Mouse (Mus musculus) left cerebral cortex, postnatal 36 days (tissue): Measurements from ENCODE around the gene Paqr6. TPM values are rescaled to one million over a fixed set of nuclear protein-coding genes. Genes with fewer than 3 reads are reported as not detected.
"Not testable (repeated sequence)": the region's sequence is repeated elsewhere in the genome, so short reads cannot be mapped to it uniquely, and the experiment has no call there.

ENCODE experiments used
- DNase-seq, 2 experiments: peaks; one replicate each; pipeline ENCODE4 v3.0.0; 2021 to 2022; ENCODE audit warnings: low spot score in 2 of 2, mixed read lengths in 1 of 2
- intact Hi-C: fragments of 180-260 bp; cut with DNase I; formaldehyde crosslinking; loops from one replicate; pipeline ENCODE4 v1.15.1; 2025
- total RNA-seq, 2 experiments: library from RNA; stranded (reverse); gene quantifications; 2 replicates each; pipeline ENCODE4 v1.2.3; 2021

Paqr6 gene
- total RNA-seq, 2 experiments from 2014 or later: 6.9 to 8.4 TPM

DNA sequence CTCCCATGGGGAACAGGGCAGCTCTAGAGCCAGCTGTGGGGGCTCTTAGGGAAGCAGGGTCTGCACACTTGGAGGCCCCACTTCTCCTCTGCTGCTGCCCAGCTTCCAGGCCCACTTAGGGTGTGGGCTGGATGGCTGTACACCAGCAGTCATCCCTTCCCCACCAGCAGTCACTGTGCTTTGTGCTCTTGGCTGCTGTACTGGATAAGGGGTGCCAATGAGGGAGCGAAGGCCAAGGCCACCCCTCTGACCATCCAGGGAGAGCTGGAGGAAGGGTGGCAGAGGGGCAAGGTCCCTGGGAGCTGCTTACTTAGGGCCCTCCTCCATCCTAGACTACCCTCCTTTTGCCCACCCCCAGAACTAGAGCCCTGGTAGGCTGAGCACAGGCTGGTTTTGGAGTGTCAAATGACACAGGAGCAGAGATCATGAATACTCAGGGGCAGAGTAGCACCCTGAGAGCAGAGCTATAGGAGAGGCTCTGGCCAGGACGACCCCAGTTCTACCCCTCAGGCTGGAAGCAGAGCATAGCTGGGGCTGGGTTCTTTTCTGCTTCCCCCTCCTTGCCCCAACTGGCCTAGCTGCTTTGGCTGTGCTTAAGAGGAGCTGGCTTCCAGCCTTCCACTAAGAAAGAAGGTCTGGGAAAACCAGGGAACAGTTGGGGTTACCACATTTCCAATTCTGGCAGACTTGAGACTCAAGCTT is 2.6 kb upstream of the Paqr6 start:
- intact Hi-C loops: no loop called here
- DNase-seq: no peak

DNA sequence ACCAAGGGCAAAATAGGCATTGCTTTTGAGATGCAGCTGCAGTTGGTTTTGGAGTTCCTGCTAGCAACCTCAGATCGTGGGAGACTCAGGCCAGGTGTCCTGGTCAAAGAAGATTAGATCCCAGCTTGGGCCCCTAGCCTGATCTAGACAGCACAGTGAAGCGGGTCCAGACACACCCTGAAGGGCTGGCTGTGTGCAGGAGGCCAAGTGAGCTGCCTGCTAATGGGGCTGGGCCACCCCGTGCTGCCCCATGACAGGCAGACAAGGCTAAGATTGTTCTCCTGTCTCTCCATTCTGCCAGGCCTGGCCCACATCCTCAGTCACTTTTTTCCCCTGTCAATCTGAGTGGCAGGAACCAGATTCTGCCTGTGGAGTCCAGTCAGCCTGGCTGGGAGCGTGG is 684 bp upstream of the Paqr6 start:
- no peak for DNase-seq
- intact Hi-C loops: no loop called here

DNA sequence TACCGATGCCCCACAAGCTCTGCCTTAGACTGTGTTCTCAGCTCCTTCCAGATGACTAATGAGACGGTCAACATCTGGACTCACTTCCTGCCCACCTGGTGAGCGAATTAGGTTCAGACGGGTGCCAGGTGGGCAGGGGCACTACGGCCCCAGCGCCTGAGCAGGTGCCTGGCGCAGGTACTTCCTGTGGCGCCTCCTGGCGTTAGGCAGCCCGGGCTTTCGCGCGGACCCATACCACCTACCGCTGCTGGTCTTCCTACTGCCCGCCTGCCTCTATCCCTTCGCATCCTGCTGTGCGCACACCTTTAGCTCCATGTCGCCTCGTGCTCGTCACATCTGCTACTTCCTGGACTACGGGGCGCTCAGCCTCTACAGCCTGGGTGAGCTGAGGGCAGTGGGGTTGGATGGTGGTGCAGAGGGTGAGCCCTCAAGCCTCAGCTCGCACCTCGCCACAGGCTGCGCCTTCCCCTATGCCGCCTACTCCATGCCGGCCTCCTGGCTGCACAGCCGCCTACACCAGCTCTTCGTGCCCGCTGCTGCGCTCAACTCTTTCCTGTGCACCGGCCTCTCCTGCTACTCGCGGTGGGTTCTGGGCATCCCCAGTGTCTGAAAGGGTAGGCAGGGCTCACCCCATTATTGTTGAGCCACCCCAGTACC is 1.4 kb downstream of the Paqr6 start:
- intact Hi-C loops: no loop called here
- peak in 1 of 2 experiments; percentile 43 for DNase-seq

DNA sequence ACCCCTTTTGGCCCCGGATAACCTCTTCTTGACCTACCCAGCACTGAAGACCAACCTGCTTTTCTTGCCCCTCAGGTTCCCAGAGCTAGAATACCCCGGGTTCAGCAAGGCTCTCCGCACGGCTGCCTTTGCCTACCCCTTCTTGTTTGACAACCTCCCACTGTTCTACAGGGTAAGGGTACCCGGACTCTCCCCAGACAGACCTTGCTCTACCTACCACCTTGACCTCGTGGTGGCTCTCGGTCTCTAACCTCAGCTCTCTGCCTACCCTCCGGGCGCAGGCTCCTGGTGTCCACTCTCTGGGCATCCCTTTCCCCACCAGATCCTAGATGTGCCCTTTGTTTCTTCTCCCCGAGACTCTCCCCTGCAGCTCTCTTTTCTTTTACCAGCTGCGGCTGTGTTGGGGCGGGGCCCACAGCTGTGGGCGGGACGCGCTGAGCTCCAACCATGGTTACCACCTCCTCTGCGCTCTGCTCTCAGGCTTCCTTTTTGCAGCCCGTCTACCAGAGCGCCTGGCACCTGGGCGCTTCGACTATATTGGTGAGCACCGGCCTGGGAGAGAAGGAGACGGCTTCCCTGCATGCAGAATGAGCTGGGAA is 2.5 kb downstream of the Paqr6 start:
- DNase-seq: peak; percentile 72 to 75
- intact Hi-C loops: not testable (repeated sequence)

DNA sequence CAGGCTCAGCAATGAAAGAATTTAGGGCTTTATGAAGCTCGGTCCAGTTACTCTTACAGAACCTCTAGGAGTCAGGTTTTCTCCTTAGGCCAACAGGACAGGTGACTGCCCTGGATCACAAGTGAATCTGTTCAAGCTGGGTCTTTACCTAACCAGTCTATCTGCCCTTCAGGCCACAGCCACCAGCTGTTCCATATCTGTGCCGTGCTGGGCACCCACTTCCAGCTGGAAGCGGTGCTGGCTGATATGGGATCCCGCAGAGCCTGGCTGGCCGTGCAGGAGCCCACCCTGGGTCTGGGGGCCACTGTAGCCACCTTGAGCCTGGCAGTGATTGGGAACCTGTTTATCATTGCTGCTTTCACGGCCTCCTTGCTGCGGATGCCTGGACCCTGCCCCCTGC is 3.1 kb downstream of the Paqr6 start:
- DNase-seq, intact Hi-C loops: not testable (repeated sequence)

DNA sequence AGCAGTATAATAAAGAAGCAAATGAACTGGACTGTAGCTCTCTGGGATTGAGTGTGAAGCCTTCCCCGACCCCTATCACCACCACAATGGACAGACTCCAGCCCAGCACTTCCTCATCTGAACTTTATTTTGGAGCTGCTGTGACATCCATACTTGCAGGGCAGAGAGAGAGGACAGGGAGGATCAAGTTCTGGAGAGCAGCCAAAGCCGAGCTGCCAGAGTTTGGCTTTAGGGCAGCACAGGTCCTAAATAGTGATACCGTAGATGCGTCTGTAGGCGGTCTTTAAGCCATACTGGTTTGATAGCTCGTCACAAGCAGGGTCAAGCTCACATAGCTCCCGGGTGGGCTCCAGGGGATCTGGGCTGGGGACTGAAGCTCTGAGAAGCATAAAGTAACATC is 4.1 kb downstream of the Paqr6 start:
- intact Hi-C loops, DNase-seq: not testable (repeated sequence)

DNA sequence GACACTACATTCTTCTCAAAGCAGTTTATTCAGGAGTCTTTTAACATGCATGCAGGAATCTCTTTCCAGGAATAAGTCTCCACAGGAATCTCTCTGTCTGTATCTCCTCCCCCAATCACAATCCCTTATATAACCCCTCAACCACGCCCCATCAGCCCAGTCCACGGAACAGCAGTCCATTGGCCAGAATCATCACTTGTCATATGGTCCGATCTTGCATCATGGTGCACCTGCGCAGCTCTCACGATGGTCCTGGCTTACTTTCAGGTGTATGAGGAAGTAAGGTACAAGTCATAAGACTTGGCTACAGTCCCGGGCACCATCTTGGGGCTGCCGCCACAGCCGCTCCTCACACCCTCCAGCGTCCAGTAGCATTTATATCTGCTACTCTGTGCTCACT is 8.3 kb downstream of the Paqr6 start, which contains the start of gene Bglap3:
Gene Bglap3, minus strand, starts transcription at position 101 of the 400 bp plus-strand sequence.
- intact Hi-C loops: not testable (repeated sequence)

DNA sequence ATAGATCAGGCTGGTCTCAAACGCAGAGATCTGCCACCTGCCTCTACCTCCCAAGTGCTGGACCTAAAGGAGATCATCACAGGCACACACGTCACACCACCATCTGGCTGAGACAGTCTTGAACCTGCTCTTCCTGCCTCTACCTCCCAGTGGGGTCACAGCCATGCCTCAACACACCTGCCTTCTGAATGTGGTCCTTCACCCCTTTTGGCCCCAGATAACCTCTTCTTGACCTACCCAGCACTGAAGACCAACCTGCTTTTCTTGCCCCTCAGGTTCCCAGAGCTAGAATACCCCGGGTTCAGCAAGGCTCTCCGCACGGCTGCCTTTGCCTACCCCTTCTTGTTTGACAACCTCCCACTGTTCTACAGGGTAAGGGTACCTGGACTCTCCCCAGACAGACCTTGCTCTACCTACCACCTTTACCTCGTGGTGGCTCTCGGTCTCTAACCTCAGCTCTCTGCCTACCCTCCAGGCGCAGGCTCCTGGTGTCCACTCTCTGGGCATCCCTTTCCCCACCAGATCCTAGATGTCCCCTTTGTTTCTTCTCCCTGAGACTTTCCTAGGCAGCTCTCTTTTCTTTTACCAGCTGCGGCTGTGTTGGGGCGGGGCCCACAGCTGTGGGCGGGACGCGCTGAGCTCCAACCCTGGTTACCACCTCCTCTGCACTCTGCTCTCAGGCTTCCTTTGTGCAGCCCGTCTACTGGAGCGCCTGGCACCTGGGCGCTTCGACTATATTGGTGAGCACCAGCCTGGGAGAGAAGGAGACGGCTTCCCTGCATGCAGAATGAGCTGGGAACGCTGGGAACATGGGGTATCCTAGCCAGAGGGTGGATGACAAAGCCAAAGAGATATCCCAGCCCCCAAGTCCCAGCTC is 11.6 kb downstream of the Paqr6 start:
- intact Hi-C loops, DNase-seq: not testable (repeated sequence)

More for the DNA sequence above, 8.3 kb downstream of the Paqr6 start, which contains the start of gene Bglap3:
- not testable (repeated sequence) for DNase-seq

DNA sequence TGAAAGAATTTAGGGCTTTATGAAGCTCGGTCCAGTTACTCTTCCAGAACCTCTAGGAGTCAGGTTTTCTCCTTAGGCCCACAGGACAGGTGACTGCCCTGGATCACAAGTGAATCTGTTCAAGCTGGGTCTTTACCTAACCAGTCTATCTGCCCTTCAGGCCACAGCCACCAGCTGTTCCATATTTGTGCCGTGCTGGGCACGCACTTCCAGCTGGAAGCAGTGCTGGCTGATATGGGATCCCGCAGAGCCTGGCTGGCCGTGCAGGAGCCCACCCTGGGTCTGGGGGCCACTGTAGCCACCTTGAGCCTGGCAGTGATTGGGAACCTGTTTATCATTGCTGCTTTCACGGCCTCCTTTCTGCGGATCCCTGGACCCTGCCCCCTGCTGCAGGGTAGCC is 12.3 kb downstream of the Paqr6 start:
- intact Hi-C loops, DNase-seq: not testable (repeated sequence)

DNA sequence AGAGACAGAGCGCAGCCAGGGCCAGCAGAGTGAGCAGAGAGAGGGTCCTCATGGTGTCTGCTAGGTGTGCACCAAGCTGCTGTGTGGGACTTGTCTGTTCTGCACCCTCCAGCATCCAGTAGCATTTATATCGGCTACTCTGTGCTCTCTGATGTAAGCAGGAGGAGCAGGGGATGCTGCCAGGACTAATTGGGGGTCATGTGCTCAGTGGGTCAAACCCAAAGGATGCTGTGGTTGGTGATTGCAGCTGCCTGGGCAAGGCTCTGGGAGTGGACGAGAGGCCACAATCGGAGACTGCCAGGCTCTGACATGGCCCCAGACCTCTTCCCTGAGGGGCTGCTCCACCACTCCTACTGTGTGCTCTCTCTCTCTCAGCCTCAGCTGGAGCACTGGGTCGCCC is 14.2 kb downstream of the Paqr6 start, which contains the start of gene Bglap2:
Gene Bglap2, minus strand, starts transcription at position 101 of the 400 bp plus-strand sequence.
- DNase-seq, intact Hi-C loops: not testable (repeated sequence)

DNA sequence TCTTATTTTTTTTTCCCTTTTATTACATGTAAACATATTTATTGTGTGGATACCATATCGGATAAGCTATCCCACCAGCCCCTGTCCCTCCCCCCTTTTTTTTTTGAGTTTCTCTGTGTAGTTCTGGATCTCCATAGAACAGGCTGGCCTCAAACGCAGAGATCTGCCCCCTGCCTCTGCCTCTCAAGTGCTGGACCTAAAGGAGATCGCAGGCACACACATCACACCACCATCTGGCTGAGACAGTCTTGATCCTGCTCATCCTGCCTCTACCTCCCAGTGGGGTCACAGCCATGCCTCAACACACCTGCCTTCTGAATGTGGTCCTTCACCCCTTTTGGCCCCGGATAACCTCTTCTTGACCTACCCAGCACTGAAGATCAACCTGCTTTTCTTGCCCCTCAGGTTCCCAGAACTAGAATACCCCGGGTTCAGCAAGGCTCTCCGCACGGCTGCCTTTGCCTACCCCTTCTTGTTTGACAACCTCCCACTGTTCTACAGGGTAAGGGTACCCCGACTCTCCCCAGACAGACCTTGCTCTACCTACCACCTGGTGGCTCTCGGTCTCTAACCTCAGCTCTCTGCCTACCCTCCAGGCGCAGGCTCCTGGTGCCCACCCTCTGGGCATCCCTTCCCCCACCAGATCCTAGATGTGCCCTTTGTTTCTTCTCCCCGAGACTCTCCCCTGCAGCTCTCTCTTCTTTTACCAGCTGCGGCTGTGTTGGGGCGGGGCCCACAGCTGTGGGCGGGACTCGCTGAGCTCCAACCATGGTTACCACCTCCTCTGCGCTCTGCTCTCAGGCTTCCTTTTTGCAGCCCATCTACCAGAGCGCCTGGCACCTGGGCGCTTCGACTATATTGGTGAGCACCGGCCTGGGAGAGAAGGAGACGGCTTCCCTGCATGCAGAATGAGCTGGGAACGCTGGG is 17.3 kb downstream of the Paqr6 start:
- intact Hi-C loops, DNase-seq: not testable (repeated sequence)

DNA sequence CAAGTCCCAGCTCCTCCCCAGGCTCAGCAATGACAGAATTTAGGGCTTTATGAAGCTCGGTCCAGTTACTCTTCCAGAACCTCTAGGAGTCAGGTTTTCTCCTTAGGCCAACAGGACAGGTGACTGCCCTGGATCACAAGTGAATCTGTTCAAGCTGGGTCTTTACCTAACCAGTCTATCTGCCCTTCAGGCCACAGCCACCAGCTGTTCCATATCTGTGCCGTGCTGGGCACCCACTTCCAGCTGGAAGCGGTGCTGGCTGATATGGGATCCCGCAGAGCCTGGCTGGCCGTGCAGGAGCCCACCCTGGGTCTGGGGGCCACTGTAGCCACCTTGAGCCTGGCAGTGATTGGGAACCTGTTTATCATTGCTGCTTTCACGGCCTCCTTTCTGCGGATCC is 18.0 kb downstream of the Paqr6 start:
- intact Hi-C loops: not testable (repeated sequence)

DNA sequence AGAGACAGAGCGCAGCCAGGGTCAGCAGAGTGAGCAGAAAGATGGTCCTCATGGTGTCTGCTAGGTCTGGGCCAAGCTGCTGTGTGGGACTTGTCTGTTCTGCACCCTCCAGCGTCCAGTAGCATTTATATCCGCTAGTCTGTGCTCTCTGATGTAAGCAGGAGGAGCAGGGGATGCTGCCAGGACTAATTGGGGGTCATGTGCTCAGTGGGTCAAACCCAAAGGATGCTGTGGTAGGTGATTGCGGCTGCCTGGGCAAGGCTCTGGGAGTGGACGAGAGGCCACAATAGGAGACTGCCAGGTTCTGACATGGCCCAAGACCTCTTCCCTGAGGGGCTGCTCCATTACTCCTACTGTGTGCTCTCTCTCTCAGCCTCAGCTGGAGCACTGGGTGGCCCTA is 20.0 kb downstream of the Paqr6 start, which contains the start of gene Bglap:
Gene Bglap, minus strand, starts transcription at position 101 of the 400 bp plus-strand sequence.
- intact Hi-C loops: no loop called here
- DNase-seq: no peak

More for the DNA sequence above, 18.0 kb downstream of the Paqr6 start:
- not testable (repeated sequence) for DNase-seq

DNA sequence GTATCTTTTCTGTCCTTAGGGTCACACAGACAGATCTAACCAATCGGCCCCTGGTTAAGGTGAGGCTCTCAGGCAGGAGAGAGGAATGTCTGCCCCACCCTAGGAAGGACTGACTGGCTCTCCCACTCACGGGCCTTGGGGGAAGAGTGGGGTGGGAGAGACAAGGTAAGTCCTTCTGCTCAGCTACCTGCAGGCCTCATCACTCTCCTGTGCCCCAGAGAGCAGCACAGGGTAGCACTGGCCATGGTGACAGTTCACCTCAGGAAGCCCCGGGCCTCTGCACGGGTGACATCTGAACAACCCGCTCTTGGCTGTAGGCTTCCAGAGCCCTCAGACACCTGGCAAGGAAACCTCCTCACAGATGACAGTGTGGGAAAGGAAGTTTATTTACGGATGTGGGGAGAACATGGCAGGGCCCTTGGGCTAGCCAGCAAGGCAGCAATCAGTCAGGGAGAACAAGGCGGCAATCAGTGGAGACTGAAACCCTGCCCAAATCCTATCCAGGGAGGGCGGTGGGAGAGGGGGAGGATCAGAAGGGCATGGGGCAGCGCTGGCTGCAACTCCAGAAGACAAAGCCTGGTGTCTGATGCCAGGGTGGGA is 29.5 kb downstream of the Paqr6 start:
- DNase-seq: no peak
- intact Hi-C loops: no loop called here

DNA sequence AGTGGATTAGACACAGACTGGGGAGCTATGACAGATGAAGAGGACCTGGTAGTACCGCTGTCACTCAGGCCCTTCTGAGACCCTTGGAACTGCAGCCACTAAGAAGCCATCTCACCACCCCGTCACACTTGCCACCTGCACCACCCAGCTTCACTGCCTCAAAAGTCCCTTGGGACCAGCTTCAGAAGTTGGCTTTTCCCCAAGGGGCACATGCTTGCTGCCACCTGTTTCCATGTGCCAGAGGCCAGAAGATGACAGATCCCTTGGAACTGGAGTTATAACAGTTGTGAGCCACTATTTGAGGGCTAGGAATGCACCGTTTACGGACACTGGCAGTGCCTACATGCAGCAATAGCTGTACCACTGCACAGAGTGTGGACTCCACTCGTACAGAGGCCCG is 30.9 kb downstream of the Paqr6 start:
- no peak for DNase-seq
- intact Hi-C loops: no loop called here

DNA sequence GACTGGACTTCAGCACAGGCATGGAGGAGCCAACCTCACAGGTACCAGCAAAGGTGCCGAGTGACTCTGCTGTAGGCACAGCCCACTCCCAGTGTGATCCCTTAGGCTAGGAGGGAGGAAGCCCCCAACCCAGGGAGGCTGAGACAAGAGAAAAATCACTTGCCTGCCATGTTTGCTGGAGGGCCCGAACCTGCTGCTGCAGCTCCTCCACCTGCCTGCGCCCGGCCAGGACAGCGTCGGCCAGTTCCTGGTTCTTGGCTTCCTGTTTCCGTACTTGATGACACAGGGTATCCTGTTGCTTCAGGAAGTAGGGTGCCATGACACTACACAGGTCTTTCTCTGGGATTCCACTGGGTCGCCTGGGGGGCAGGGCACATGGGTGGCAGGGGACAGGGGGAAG is 31.4 kb downstream of the Paqr6 start:
- intact Hi-C loops: no loop called here
- DNase-seq: no peak

DNA sequence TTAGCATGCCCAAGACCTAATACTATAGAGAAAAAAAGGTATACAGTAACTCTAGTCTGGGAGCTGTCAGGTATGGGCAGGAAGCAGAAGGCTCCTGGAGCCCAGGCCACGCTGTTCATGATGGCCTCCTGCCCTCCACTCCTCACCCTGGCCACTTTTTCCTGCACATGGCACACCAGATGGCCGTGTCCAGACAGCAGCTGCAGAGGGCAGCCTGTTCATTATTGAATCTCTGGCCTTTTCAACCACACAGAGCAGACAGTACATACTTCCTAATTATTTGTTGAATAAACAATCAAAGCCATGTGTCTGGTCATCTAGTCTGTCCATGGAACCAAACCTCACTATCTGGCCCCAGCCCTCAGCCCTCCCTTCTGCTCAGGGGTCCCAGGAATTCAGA is 34.3 kb downstream of the Paqr6 start:
- intact Hi-C loops: no loop called here
- no peak for DNase-seq
